Mouse (Mus musculus) CD8-positive naive resting alpha-beta T cell, adult 57 days (primary cell): ENCODE results near the gene Appbp2. TPM values are rescaled to one million over a fixed set of nuclear protein-coding genes. Genes with fewer than 3 reads are reported as not detected.

ENCODE experiments used
- total RNA-seq: library from RNA; stranded (reverse); gene quantifications from one replicate; pipeline ENCODE4 v1.2.4, GENCODE M21; 2023

Appbp2 gene
- 21.4 TPM for total RNA-seq

DNA sequence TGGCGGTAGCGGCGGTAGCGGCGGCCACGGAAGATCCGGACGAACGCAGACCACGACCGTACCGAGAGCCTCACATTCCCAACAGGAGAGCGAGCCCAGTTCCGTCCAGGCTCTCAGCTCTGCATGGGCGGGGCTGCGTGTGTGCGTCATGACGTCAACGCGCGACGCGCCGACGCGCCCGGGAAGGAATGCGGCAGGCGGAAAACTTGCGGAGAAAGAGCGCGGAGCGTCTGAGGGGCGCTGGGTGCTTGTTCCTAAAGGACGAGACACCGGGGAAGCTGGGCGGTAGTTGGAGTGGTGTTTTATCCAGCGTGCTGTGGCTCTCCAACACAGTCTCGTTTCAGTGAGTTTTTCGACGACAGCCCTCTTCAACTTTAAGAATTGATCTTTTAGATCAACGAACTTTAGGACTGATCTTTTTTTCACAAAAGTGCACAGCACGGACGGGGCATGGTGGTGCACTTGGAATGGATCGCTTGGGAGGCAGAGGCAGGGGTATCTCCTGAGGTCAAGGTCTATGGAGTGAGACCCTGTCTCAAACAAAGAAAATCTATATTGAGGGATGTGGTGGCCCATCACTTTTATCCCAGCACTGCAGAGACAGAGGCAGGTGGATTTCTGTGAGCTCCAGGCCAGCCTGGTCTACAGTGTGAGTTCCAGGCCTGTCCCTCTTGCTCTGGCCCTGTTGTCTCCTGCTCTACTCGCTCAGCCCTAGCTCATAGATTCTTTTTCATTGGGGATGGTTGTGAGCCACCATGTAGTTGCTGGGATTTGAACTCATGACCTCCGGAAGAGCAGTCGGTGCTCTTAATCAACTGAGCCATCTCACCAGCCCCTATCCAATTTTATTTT is at the start of gene Appbp2:
Appbp2 (minus strand) TSS at position 141 of the 852 bp plus-strand sequence.

DNA sequence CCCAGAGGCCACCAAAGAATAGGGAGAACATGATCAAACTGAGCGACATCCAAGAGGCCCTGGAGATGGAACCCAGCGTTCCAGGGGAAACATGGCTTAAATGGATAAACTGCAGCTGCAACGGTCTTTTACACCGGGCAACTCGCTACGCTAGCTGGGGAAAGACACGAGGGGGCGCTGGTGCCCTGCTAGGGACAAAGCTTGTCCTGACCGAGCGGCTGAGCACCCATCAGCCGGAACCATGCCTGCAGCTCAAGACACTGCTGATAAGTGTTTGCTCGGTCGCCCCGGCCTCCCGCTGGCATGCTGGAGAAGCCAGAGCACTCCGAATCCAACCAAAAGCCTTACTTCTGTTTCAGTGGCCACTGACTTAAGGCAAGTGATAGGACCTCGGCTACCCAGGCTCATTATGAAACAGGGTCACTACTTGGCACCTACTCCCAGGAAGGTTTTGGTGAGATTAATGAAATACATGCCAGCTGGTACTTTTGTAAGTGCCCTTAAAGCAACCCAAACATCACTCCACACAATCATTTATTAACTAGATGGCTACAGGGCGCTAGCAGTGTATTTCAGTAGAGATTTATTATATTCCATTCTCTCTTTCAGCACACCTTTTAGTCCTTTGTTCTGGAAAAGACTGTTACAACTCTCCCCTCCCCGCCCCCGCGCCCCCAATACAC is 64.7 kb downstream of the Appbp2 start, which contains the start of gene 1700125H20Rik:
1700125H20Rik (plus strand) TSS at position 347 of the 683 bp plus-strand sequence.

DNA sequence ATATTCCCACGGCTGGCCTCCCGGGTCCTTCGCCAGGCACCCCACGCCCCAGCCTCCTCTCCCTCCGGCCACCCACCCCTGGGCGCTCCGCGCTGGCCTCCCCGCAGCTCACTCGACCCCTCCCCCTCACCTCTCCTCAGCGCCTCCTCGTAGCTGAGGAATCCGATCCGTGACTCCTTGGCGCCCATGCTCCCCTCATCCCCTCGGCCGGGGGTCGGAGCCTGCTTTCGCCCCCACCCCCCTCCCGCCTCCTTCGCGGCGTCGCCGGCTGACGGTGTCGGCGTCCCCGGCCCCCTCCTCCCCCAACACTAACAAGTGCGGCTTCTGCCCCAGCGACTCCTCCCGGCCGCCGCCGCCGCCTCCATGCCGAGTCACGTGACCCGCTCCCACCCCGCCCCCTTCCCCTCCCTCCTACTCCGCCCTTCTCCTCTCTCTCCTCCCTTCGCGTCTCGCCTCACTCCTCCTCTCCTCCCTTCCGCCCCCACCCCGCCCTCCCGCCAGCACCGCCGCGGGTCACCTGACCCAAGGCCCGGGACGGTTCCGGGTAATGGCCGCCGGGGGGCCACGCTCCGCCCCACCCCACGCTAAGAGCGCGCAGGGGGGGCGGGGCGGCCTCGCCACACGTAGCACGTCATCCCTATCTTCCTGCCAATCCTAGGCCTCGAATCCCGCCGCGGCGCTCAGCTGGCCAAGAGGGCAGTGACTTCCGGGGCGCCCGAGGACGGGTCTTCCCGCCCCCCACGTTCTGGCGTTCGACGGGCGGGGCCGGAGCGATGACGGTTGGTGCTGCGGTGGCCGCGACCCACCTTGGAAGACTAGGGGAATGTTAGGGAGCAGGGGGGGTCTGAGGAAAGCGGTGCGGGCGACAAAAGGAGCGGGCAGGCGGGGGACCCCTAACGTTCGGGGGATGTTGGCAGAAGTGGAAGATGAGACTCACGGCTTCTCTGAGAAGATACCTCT is 95.1 kb downstream of the Appbp2 start, which contains the start of gene Usp32:
Usp32 (minus strand) TSS at position 581 of the 960 bp plus-strand sequence.

Other genes with a start within 250 kb of the Appbp2 start
- 26.4 TPM for gene Usp32, start 95.0 kb downstream of the Appbp2 start, total RNA-seq
- gene 1700125H20Rik, start 64.7 kb downstream of the Appbp2 start, total RNA-seq: not detected
- 28.9 TPM for gene Ppm1d, start 76.1 kb upstream of the Appbp2 start, total RNA-seq
- gene Bcas3, start 118.0 kb upstream of the Appbp2 start, total RNA-seq: 56.7 TPM